Mouse (Mus musculus) lung, embryonic 16.5 days (tissue): ENCODE results near the gene Pskh1. TPM values are rescaled to one million over a fixed set of nuclear protein-coding genes. Genes with fewer than 3 reads are reported as not detected.

Experiments
- ATAC-seq: fragments of 200-750 bp; cut with Nextera tagmentation; 2 replicates; pipeline ENCODE4 v1.8.0; 2017; ENCODE audit warnings: low read depth, mild to moderate bottlenecking, moderate library complexity
- H3K27ac ChIP-seq: fragments of 300-500 bp; sonication (generic); 2 replicates; pipeline ENCODE4 v1.5.1; 2014; ENCODE audit warnings: mild to moderate bottlenecking, control low read depth, low read length
- H3K27me3 ChIP-seq: fragments of 300-500 bp; sonication (generic); 2 replicates; pipeline ENCODE4 v1.6.1; 2014; ENCODE audit warnings: low read depth, low read length, mixed read lengths; ENCODE audit not compliant: control insufficient read depth, insufficient read depth
- H3K36me3 ChIP-seq: fragments of 300-500 bp; sonication (generic); 2 replicates; pipeline ENCODE4 v1.6.1; 2014; ENCODE audit warnings: low read length; ENCODE audit not compliant: control insufficient read depth, insufficient read depth
- H3K4me1 ChIP-seq: fragments of 300-500 bp; sonication (generic); replicated peaks from 2 replicates; pipeline ENCODE4 v1.6.1; 2014; ENCODE audit warnings: low read length, mixed read lengths; ENCODE audit not compliant: control insufficient read depth, insufficient read depth
- H3K4me2 ChIP-seq: fragments of 300-500 bp; sonication (generic); 2 replicates; pipeline ENCODE4 v1.6.1; 2014; ENCODE audit warnings: low read depth, low read length, control low read depth
- H3K4me3 ChIP-seq: fragments of 300-500 bp; sonication (generic); 2 replicates; pipeline ENCODE4 v1.5.1; 2014; ENCODE audit warnings: mild to moderate bottlenecking, low read length, control low read depth
- H3K9ac ChIP-seq: fragments of 300-500 bp; sonication (generic); 2 replicates; pipeline ENCODE4 v1.6.1; 2014; ENCODE audit warnings: low read length, control low read depth
- H3K9me3 ChIP-seq: fragments of 300-500 bp; sonication (generic); 2 replicates; pipeline ENCODE4 v1.6.1; 2016; ENCODE audit warnings: low read length; ENCODE audit not compliant: control insufficient read depth
- WGBS: fragments of 180-500 bp; shearing (Covaris S2); extraction: QIAGEN DNeasy Blood & Tissue Kit; methylation state at CpG from one replicate; pipeline ENCODE4 v1.1.7; 2014; 5-methylcytosine and 5-hydroxymethylcytosine counted together
- polyA plus RNA-seq: library from polyadenylated mRNA; unstranded; fragments of >200 nt; fragmentation: Nextera tagmentation; extraction: Ambion mirVana; gene quantifications from 2 replicates; pipeline ENCODE4 v1.2.1, GENCODE M21; 2015

Gene Pskh1
- polyA plus RNA-seq, 1 experiment from 2014 or later = 34.0 TPM

- H3K4me2 ChIP-seq = no peak overlapping the region
- H3K4me1 ChIP-seq = peaks cover 5% of the 10 kb centered on the region; the same call in 1 of the 2 replicates
- no peak for ATAC-seq
- no peaks in the 10 kb centered on the region for H3K27me3 ChIP-seq
- H3K27ac ChIP-seq = no peak overlapping the region
- H3K4me3 ChIP-seq = no peak overlapping the region
- H3K9ac ChIP-seq = no peak overlapping the region
- peaks cover 38% of the 10 kb centered on the region for H3K36me3 ChIP-seq
- 90% methylated on average over 11 of the region's 11 CpGs for WGBS
- H3K9me3 ChIP-seq = no peaks in the 10 kb centered on the region
These were observed 41.8 kb downstream of the Pskh1 start for GRCm38 (mm10) chr8:105942026-105942425.

- peaks cover 5% of the 10 kb centered on the region; the same call in 1 of the 2 replicates for H3K4me1 ChIP-seq
- no peak overlapping the region for H3K9ac ChIP-seq
- H3K4me3 ChIP-seq = no peak overlapping the region
- H3K9me3 ChIP-seq = no peaks in the 10 kb centered on the region
- ATAC-seq = no peak
- no peak overlapping the region for H3K4me2 ChIP-seq
- WGBS = 82% methylated on average over 5 of the region's 5 CpGs
- no peaks in the 10 kb centered on the region for H3K27me3 ChIP-seq
- H3K36me3 ChIP-seq = peaks cover 41% of the 10 kb centered on the region
- H3K27ac ChIP-seq = no peak overlapping the region
These were observed 42.3 kb downstream of the Pskh1 start for GRCm38 (mm10) chr8:105942542-105942941.

- Histone ChIP-seq H3K27me3 (no peaks in the 10 kb centered on the region), H3K4me3 (no peak within 1 kb of the TSS), H3K9me3 (no peaks in the 10 kb centered on the region), H3K4me2 (no peak within 1 kb of the TSS), H3K4me1 (0 out of 2 replicates have a peak, but pooled peaks cover 2% of the 10 kb centered on the region), H3K9ac (no peak within 1 kb of the TSS), H3K36me3 (peaks cover 46% of the 10 kb centered on the region), H3K27ac (no peak within 1 kb of the TSS)
- ATAC-seq = no peak; the same call in 1 of the 2 replicates
- 72% methylated on average over 8 of the region's 8 CpGs for WGBS
These were observed 43.1 kb downstream of the Pskh1 start, which contains the start of gene Lcat for GRCm38 (mm10) chr8:105943321-105943739. Gene Lcat, minus strand, starts transcription at chr8:105943382.

GRCm38 (mm10) chr8:105949350-105949749 lies 49.1 kb downstream of the Pskh1 start:
- no peak overlapping the region for H3K4me2 ChIP-seq
- peaks cover 59% of the 10 kb centered on the region for H3K36me3 ChIP-seq
- peak; percentile 58 for ATAC-seq
- H3K9me3 ChIP-seq = no peaks in the 10 kb centered on the region
- no peak overlapping the region for H3K4me3 ChIP-seq
- WGBS = 32% methylated on average over 10 of the region's 10 CpGs
- H3K27ac ChIP-seq = no peak overlapping the region
- peaks cover 14% of the 10 kb centered on the region for H3K4me1 ChIP-seq
- no peaks in the 10 kb centered on the region for H3K27me3 ChIP-seq
- H3K9ac ChIP-seq = no peak overlapping the region

- H3K4me3 ChIP-seq = no peak overlapping the region
- H3K27me3 ChIP-seq = no peaks in the 10 kb centered on the region
- H3K36me3 ChIP-seq = peaks cover 47% of the 10 kb centered on the region
- no peak overlapping the region for H3K4me2 ChIP-seq
- H3K27ac ChIP-seq = peak overlapping the region; percentile 51; the same call in 1 of the 2 replicates
- WGBS = 23% methylated on average over 7 of the region's 7 CpGs
- ATAC-seq = peak; percentile 62
- no peaks in the 10 kb centered on the region for H3K9me3 ChIP-seq
- peaks cover 14% of the 10 kb centered on the region for H3K4me1 ChIP-seq
- no peak overlapping the region; the same call in 1 of the 2 replicates for H3K9ac ChIP-seq
These were observed 50.9 kb downstream of the Pskh1 start for GRCm38 (mm10) chr8:105951057-105951659.

- WGBS = 85% methylated on average over 4 of the region's 4 CpGs
- no peaks in the 10 kb centered on the region for H3K9me3 ChIP-seq
- H3K9ac ChIP-seq = no peak overlapping the region
- no peaks in the 10 kb centered on the region for H3K27me3 ChIP-seq
- ATAC-seq = no peak
- H3K4me1 ChIP-seq = no peaks in the 10 kb centered on the region
- H3K4me3 ChIP-seq = no peak overlapping the region
- no peak overlapping the region for H3K4me2 ChIP-seq
- H3K27ac ChIP-seq = no peak overlapping the region
- H3K36me3 ChIP-seq = peaks cover 22% of the 10 kb centered on the region
These were observed 56.3 kb downstream of the Pskh1 start for GRCm38 (mm10) chr8:105956556-105956955.

- no peak overlapping the region for H3K27ac ChIP-seq
- no peaks in the 10 kb centered on the region for H3K27me3 ChIP-seq
- WGBS = 67% methylated on average over 3 of the region's 4 CpGs
- no peaks in the 10 kb centered on the region for H3K9me3 ChIP-seq
- H3K4me3 ChIP-seq = no peak overlapping the region
- H3K4me2 ChIP-seq = no peak overlapping the region
- peaks cover 16% of the 10 kb centered on the region for H3K36me3 ChIP-seq
- ATAC-seq = no peak
- H3K4me1 ChIP-seq = no peaks in the 10 kb centered on the region
- no peak overlapping the region for H3K9ac ChIP-seq
These were observed 57.6 kb downstream of the Pskh1 start for GRCm38 (mm10) chr8:105957813-105958212.

GRCm38 (mm10) chr8:105959350-105959749 lies 59.1 kb downstream of the Pskh1 start:
- Histone ChIP-seq H3K36me3 (peaks cover 6% of the 10 kb centered on the region), H3K9me3 (no peaks in the 10 kb centered on the region), H3K27me3 (no peaks in the 10 kb centered on the region), H3K4me2 (no peak overlapping the region), H3K4me1 (peaks cover 7% of the 10 kb centered on the region), H3K27ac (no peak overlapping the region), H3K4me3 (no peak overlapping the region), H3K9ac (no peak overlapping the region)
- whole genome bisulfite sequencing = 55% methylated on average over 7 of the region's 7 CpGs
- ATAC-seq = peak; percentile 39

- H3K4me1 ChIP-seq = peaks cover 15% of the 10 kb centered on the region
- H3K9me3 ChIP-seq = no peaks in the 10 kb centered on the region
- WGBS = 77% methylated on average over 14 of the region's 14 CpGs
- no peak overlapping the region for H3K27ac ChIP-seq
- H3K4me3 ChIP-seq = no peak overlapping the region
- H3K9ac ChIP-seq = no peak overlapping the region
- peaks cover 2% of the 10 kb centered on the region; the same call in 1 of the 2 replicates for H3K36me3 ChIP-seq
- ATAC-seq = no peak
- H3K27me3 ChIP-seq = no peaks in the 10 kb centered on the region
- no peak overlapping the region for H3K4me2 ChIP-seq
These were observed 60.9 kb downstream of the Pskh1 start for GRCm38 (mm10) chr8:105961101-105961500.
